Mouse (Mus musculus) ES-Bruce4 (cell line): Measurements from ENCODE around the gene Plvap.

Experiments used
- CTCF ChIP-seq: IDR thresholded peaks from one replicate; pipeline ENCODE4 v1.8.1; 2011; ENCODE audit warnings: low read depth, low read length
- EP300 ChIP-seq: IDR thresholded peaks from 2 replicates; pipeline ENCODE4 v1.6.1; 2011; ENCODE audit warnings: low read depth, low read length; ENCODE audit not compliant: insufficient read depth
- POLR2A ChIP-seq: IDR thresholded peaks from one replicate; pipeline ENCODE4 v1.8.1; 2011; ENCODE audit warnings: low read length; ENCODE audit not compliant: insufficient read depth

DNA sequence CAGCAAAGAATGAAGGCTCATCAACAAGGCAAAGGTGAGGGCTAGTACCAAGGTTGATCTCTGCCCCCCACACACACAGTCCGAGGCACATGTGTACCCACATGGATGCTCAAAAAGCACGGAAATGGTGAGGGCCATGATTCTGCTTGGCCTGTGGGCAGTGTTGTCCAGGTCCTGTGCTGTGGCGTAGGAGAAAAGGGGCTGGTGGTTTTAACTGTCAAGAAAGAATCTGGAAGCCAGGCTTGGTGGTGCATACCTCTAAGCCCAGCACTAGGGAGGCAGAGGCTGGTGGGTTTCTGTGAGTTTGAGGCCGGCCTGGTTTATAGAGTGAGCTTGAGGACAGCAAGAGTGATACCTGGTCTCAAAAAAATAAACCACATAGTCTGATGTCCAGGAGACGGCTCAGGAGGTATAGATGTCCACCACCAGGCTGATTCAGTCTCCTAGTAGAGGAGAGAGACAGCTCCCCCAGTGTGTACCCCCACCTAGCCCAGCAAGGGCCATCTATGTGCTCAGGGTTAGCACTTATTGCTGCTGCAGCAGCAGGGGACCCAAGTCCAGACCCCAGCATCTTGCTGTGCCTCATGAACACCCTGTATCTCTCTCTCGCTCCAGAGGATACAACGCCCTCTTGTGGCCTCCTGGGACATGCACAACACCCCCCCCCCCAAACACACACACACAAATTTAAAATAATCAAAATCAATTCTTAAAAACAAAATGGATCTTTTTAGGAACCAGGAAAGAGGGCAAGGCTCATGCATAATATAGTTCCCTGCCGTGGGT is 38.8 kb downstream of the Plvap start:
- TF ChIP-seq CTCF (peak; percentile 58), POLR2A (no peak), EP300 (no peak)
